Mouse (Mus musculus) spleen, adult 2 months (tissue): ENCODE measurements around the gene Bmper. TPM values are rescaled to one million over a fixed set of nuclear protein-coding genes. Genes with fewer than 3 reads are reported as not detected.

ENCODE experiments used
- DNase-seq, 2 experiments: peaks; one replicate each; pipeline versions ENCODE4 v3.0.0 to v3.0.0-alpha.2; 2012 to 2021; ENCODE audit warnings: low spot score in 2 of 2, low read depth in 1 of 2
- H3K27ac ChIP-seq: fragments of 200-500 bp; 2 replicates; pipeline ENCODE4 v1.5.1; 2012; ENCODE audit warnings: low read length, inconsistent platforms; ENCODE audit not compliant: insufficient read depth
- H3K27me3 ChIP-seq: fragments of 200-500 bp; 2 replicates; pipeline ENCODE4 v1.6.1; 2012; ENCODE audit warnings: mild to moderate bottlenecking, moderate library complexity, low read length, inconsistent platforms; ENCODE audit not compliant: control insufficient read depth, insufficient read depth
- H3K36me3 ChIP-seq: fragments of 200-500 bp; 2 replicates; pipeline ENCODE4 v1.6.1; 2012; ENCODE audit warnings: mild to moderate bottlenecking, low read length, inconsistent platforms; ENCODE audit not compliant: control insufficient read depth, insufficient read depth
- H3K4me1 ChIP-seq: fragments of 200-500 bp; 2 replicates; pipeline ENCODE4 v1.6.1; 2011; ENCODE audit warnings: inconsistent platforms; ENCODE audit not compliant: control insufficient read depth, insufficient read depth, insufficient read length
- H3K4me3 ChIP-seq: fragments of 200-500 bp; 2 replicates; pipeline ENCODE4 v1.5.1; 2011; ENCODE audit warnings: mild to moderate bottlenecking, inconsistent platforms; ENCODE audit not compliant: insufficient read depth, insufficient read length; ENCODE audit errors: extremely low read depth
- CTCF ChIP-seq: fragments of 200-500 bp; IDR thresholded peaks from 2 replicates; pipeline ENCODE4 v1.5.1; 2011; ENCODE audit warnings: mild to moderate bottlenecking, inconsistent platforms; ENCODE audit not compliant: insufficient read depth, insufficient read length, insufficient replicate concordance; ENCODE audit errors: extremely low read depth
- POLR2A ChIP-seq: fragments of 200-500 bp; IDR thresholded peaks from 2 replicates; pipeline ENCODE4 v1.6.1; 2011; ENCODE audit warnings: low read depth, low read length, inconsistent platforms
- WGBS: fragments of 180-500 bp; shearing (Covaris S2); methylation state at CpG from one replicate; pipeline ENCODE4 v1.1.7; 2018; 5-methylcytosine and 5-hydroxymethylcytosine counted together
- polyA plus RNA-seq: library from polyadenylated mRNA; depleted of rRNA; stranded (reverse); fragments of >200 nt; gene quantifications from 2 replicates; pipeline ENCODE4 v1.2.3, GENCODE M21; 2012

The Bmper gene
- polyA plus RNA-seq, 1 experiment, result 0.44 TPM

GRCm38 (mm10) chr9:23341246-23341645 lies 118.4 kb downstream of the Bmper start:
- Histone ChIP-seq H3K27ac (no peak overlapping the region), H3K36me3 (no peaks in the 10 kb centered on the region), H3K27me3 (no peaks in the 10 kb centered on the region), H3K4me1 (no peaks in the 10 kb centered on the region), H3K4me3 (no peak overlapping the region)
- no peak for DNase-seq
- TF ChIP-seq POLR2A, result no peak
- TF ChIP-seq CTCF, result no peak

GRCm38 (mm10) chr9:23344353-23344752 lies 121.5 kb downstream of the Bmper start:
- no peak for DNase-seq
- Histone ChIP-seq H3K36me3 (no peaks in the 10 kb centered on the region), H3K27ac (no peak overlapping the region), H3K4me3 (no peak overlapping the region), H3K27me3 (no peaks in the 10 kb centered on the region), H3K4me1 (no peaks in the 10 kb centered on the region)
- no peak for TF ChIP-seq POLR2A
- TF ChIP-seq CTCF, result no peak

- TF ChIP-seq CTCF (no peak), POLR2A (no peak)
- no peak overlapping the region for H3K27ac ChIP-seq
- no peaks in the 10 kb centered on the region for H3K36me3 ChIP-seq
- H3K4me1 ChIP-seq, result no peaks in the 10 kb centered on the region
- WGBS, result 80% methylated on average over 8 of the region's 8 CpGs
- no peak for DNase-seq
- H3K4me3 ChIP-seq, result no peak overlapping the region
- H3K27me3 ChIP-seq, result no peaks in the 10 kb centered on the region
These were observed 122.4 kb downstream of the Bmper start for GRCm38 (mm10) chr9:23345093-23345844.

- no peaks in the 10 kb centered on the region for H3K36me3 ChIP-seq
- DNase-seq, result no peak
- TF ChIP-seq POLR2A (no peak), CTCF (no peak)
- WGBS, result 79% methylated on average over 5 of the region's 5 CpGs
- H3K27me3 ChIP-seq, result no peaks in the 10 kb centered on the region
- no peak overlapping the region for H3K27ac ChIP-seq
- no peak overlapping the region for H3K4me3 ChIP-seq
- no peaks in the 10 kb centered on the region for H3K4me1 ChIP-seq
These were observed 126.7 kb downstream of the Bmper start for GRCm38 (mm10) chr9:23349603-23350002.

- Histone ChIP-seq H3K4me1 (no peaks in the 10 kb centered on the region), H3K4me3 (no peak overlapping the region), H3K36me3 (no peaks in the 10 kb centered on the region), H3K27me3 (no peaks in the 10 kb centered on the region), H3K27ac (no peak overlapping the region)
- 92% methylated on average over 8 of the region's 8 CpGs for WGBS
- TF ChIP-seq CTCF, result no peak
- TF ChIP-seq POLR2A, result no peak
- no peak for DNase-seq
These were observed 128.5 kb downstream of the Bmper start for GRCm38 (mm10) chr9:23351400-23351799.

GRCm38 (mm10) chr9:23352396-23352795 lies 129.5 kb downstream of the Bmper start:
- 85% methylated on average over 2 of the region's 2 CpGs for WGBS
- no peak overlapping the region for H3K27ac ChIP-seq
- TF ChIP-seq POLR2A (no peak), CTCF (no peak)
- H3K4me1 ChIP-seq, result no peaks in the 10 kb centered on the region
- H3K27me3 ChIP-seq, result no peaks in the 10 kb centered on the region
- H3K4me3 ChIP-seq, result no peak overlapping the region
- DNase-seq, result no peak
- H3K36me3 ChIP-seq, result no peaks in the 10 kb centered on the region

- H3K27me3 ChIP-seq, result no peaks in the 10 kb centered on the region
- no peak overlapping the region for H3K27ac ChIP-seq
- no peak overlapping the region for H3K4me3 ChIP-seq
- DNase-seq, result no peak
- H3K36me3 ChIP-seq, result no peaks in the 10 kb centered on the region
- 9% methylated on average over 5 of the region's 5 CpGs for WGBS
- TF ChIP-seq POLR2A (no peak), CTCF (no peak)
- H3K4me1 ChIP-seq, result no peaks in the 10 kb centered on the region
These were observed 131.4 kb downstream of the Bmper start for GRCm38 (mm10) chr9:23354201-23354820.
